Mouse (Mus musculus): ENCODE results near the gene Cldn3.

Gene Cldn3

GRCm38 (mm10) chr5:134965852-134966821, 19.9 kb upstream of the Cldn3 start:
- peak; percentile 68 for DNase-seq (ENCODE audit: low spot score)

- no peak for DNase-seq (ENCODE audit: low spot score)
Measured at GRCm38 (mm10) chr5:134967164-134967944, 18.7 kb upstream of the Cldn3 start.

GRCm38 (mm10) chr5:134970671-134971070, 15.3 kb upstream of the Cldn3 start:
- no peak for DNase-seq (ENCODE audit: low spot score)

GRCm38 (mm10) chr5:134973081-134973480, 12.9 kb upstream of the Cldn3 start:
- DNase-seq (ENCODE audit: low spot score), result no peak

- no peak for DNase-seq (ENCODE audit: low spot score)
Measured at GRCm38 (mm10) chr5:134973526-134973925, 12.5 kb upstream of the Cldn3 start.

GRCm38 (mm10) chr5:134974294-134974693, 11.7 kb upstream of the Cldn3 start:
- DNase-seq (ENCODE audit: low spot score), result no peak

GRCm38 (mm10) chr5:134974921-134975320, 11.1 kb upstream of the Cldn3 start:
- no peak for DNase-seq (ENCODE audit: low spot score)

- no peak for DNase-seq (ENCODE audit: low spot score)
Measured at GRCm38 (mm10) chr5:134976164-134976563, 9.8 kb upstream of the Cldn3 start.

- DNase-seq (ENCODE audit: low spot score), result no peak
Measured at GRCm38 (mm10) chr5:134976577-134977250, 9.3 kb upstream of the Cldn3 start.

- no peak for DNase-seq (ENCODE audit: low spot score)
Measured at GRCm38 (mm10) chr5:134977837-134978236, 8.2 kb upstream of the Cldn3 start.

- no peak for DNase-seq (ENCODE audit: low spot score)
Measured at GRCm38 (mm10) chr5:134981149-134981548, 4.9 kb upstream of the Cldn3 start.

GRCm38 (mm10) chr5:134983111-134983510, 2.9 kb upstream of the Cldn3 start:
- no peak for DNase-seq (ENCODE audit: low spot score)

GRCm38 (mm10) chr5:134983771-134984170, 2.2 kb upstream of the Cldn3 start:
- no peak for DNase-seq (ENCODE audit: low spot score)

- DNase-seq (ENCODE audit: low spot score), result no peak
Measured at GRCm38 (mm10) chr5:134986298-134987268, 569 bp downstream of the Cldn3 start.

- no peak for DNase-seq (ENCODE audit: low spot score)
Measured at GRCm38 (mm10) chr5:134989166-134989565, 3.2 kb downstream of the Cldn3 start.

- no peak for DNase-seq (ENCODE audit: low spot score)
Measured at GRCm38 (mm10) chr5:134989741-134990140, 3.7 kb downstream of the Cldn3 start.

- DNase-seq (ENCODE audit: low spot score), result no peak
Measured at GRCm38 (mm10) chr5:134992566-134992965, 6.6 kb downstream of the Cldn3 start.

- DNase-seq (ENCODE audit: low spot score), result no peak
Measured at GRCm38 (mm10) chr5:134998359-134998758, 12.3 kb downstream of the Cldn3 start.

- DNase-seq (ENCODE audit: low spot score), result no peak
Measured at GRCm38 (mm10) chr5:134999797-135000196, 13.8 kb downstream of the Cldn3 start.

GRCm38 (mm10) chr5:135000751-135001150, 14.7 kb downstream of the Cldn3 start:
- DNase-seq (ENCODE audit: low spot score), result no peak

GRCm38 (mm10) chr5:135001309-135001708, 15.3 kb downstream of the Cldn3 start:
- DNase-seq (ENCODE audit: low spot score), result peak; percentile 45
